Mouse (Mus musculus) thymus, adult 2 months (tissue): Measurements from ENCODE around the gene Tac2. TPM values are rescaled to one million over a fixed set of nuclear protein-coding genes. Genes with fewer than 3 reads are reported as not detected.

Experiments
- DNase-seq: peaks from one replicate; pipeline ENCODE4 v3.0.0; 2021
- H3K27ac ChIP-seq: fragments of 200-500 bp; 2 replicates; pipeline ENCODE4 v1.5.1; 2012; ENCODE audit warnings: low read length, control low read depth; ENCODE audit not compliant: control insufficient read depth, insufficient read depth
- H3K27me3 ChIP-seq: fragments of 200-500 bp; 2 replicates; pipeline ENCODE4 v1.6.1; 2012; ENCODE audit warnings: mild to moderate bottlenecking, low read length, moderate library complexity, mixed read lengths; ENCODE audit not compliant: control insufficient read depth, insufficient read depth
- H3K36me3 ChIP-seq: fragments of 200-500 bp; 2 replicates; pipeline ENCODE4 v1.6.1; 2012; ENCODE audit warnings: mild to moderate bottlenecking, low read length, moderate library complexity; ENCODE audit not compliant: control insufficient read depth, insufficient read depth
- H3K4me1 ChIP-seq: fragments of 200-500 bp; replicated peaks from 2 replicates; pipeline ENCODE4 v1.6.1; 2012; ENCODE audit warnings: low read length; ENCODE audit not compliant: control insufficient read depth, insufficient read depth
- H3K4me3 ChIP-seq: fragments of 200-500 bp; 2 replicates; pipeline ENCODE4 v1.5.1; 2012; ENCODE audit warnings: mild to moderate bottlenecking, low read length, control low read depth, moderate library complexity; ENCODE audit not compliant: control insufficient read depth, insufficient read depth
- CTCF ChIP-seq: fragments of 200-500 bp; IDR thresholded peaks from 2 replicates; pipeline ENCODE4 v1.5.1; 2012; ENCODE audit warnings: mild to moderate bottlenecking, control low read depth, low read length, moderate library complexity, borderline replicate concordance; ENCODE audit not compliant: control insufficient read depth, poor library complexity, insufficient read depth; ENCODE audit errors: extremely low read depth
- POLR2A ChIP-seq: fragments of 200-500 bp; IDR thresholded peaks from 2 replicates; pipeline ENCODE4 v1.6.1; 2012; ENCODE audit warnings: mild to moderate bottlenecking, low read length, control low read depth, moderate library complexity; ENCODE audit not compliant: control insufficient read depth, poor library complexity, insufficient read depth; ENCODE audit errors: extremely low read depth
- WGBS: fragments of 180-500 bp; shearing (Covaris S2); methylation state at CpG from one replicate; pipeline ENCODE4 v1.1.7; 2018; 5-methylcytosine and 5-hydroxymethylcytosine counted together
- polyA plus RNA-seq: library from polyadenylated mRNA; depleted of rRNA; stranded (reverse); fragments of >200 nt; gene quantifications from 2 replicates; pipeline ENCODE4 v1.2.3, GENCODE M21; 2012

The Tac2 gene
- polyA plus RNA-seq, 1 experiment = 4.5 TPM

GRCm38 (mm10) chr10:127679208-127679607 lies 45.1 kb upstream of the Tac2 start:
- 100% methylated on average over 1 of the region's 1 CpGs for WGBS
- no peak overlapping the region for H3K27ac ChIP-seq

GRCm38 (mm10) chr10:127679881-127680280 lies 44.4 kb upstream of the Tac2 start:
- no peak overlapping the region for H3K4me3 ChIP-seq
- WGBS = 98% methylated on average over 3 of the region's 3 CpGs

More at GRCm38 (mm10) chr10:127679208-127679607, 45.1 kb upstream of the Tac2 start:
- no peak for DNase-seq
- no peaks in the 10 kb centered on the region for H3K27me3 ChIP-seq
- no peak overlapping the region for H3K4me3 ChIP-seq
- TF ChIP-seq POLR2A (no peak), CTCF (no peak)
- peaks cover 9% of the 10 kb centered on the region; the same call in 1 of the 2 replicates for H3K4me1 ChIP-seq
- no peaks in the 10 kb centered on the region for H3K36me3 ChIP-seq

GRCm38 (mm10) chr10:127682886-127683285 lies 41.4 kb upstream of the Tac2 start:
- H3K27me3 ChIP-seq = no peaks in the 10 kb centered on the region
- H3K4me3 ChIP-seq = no peak overlapping the region
- TF ChIP-seq POLR2A (no peak), CTCF (no peak)
- DNase-seq = no peak
- 92% methylated on average over 6 of the region's 6 CpGs for WGBS
- no peaks in the 10 kb centered on the region for H3K36me3 ChIP-seq
- H3K4me1 ChIP-seq = no peaks in the 10 kb centered on the region
- no peak overlapping the region for H3K27ac ChIP-seq

More at GRCm38 (mm10) chr10:127679881-127680280, 44.4 kb upstream of the Tac2 start:
- H3K36me3 ChIP-seq = no peaks in the 10 kb centered on the region
- TF ChIP-seq POLR2A (no peak), CTCF (no peak)
- no peaks in the 10 kb centered on the region for H3K27me3 ChIP-seq
- no peak for DNase-seq
- H3K4me1 ChIP-seq = peaks cover 8% of the 10 kb centered on the region; the same call in 1 of the 2 replicates
- no peak overlapping the region for H3K27ac ChIP-seq

- 42% methylated on average over 1 of the region's 1 CpGs for WGBS
- H3K4me3 ChIP-seq = no peak overlapping the region
- H3K36me3 ChIP-seq = peaks cover 27% of the 10 kb centered on the region
- no peak for DNase-seq
- H3K4me1 ChIP-seq = no peaks in the 10 kb centered on the region
- H3K27ac ChIP-seq = no peak overlapping the region
- TF ChIP-seq CTCF (no peak), POLR2A (no peak)
- H3K27me3 ChIP-seq = no peaks in the 10 kb centered on the region
These were observed 33.2 kb upstream of the Tac2 start for GRCm38 (mm10) chr10:127691053-127691452.

GRCm38 (mm10) chr10:127694636-127695035 lies 29.6 kb upstream of the Tac2 start:
- no peak overlapping the region for H3K4me3 ChIP-seq
- H3K4me1 ChIP-seq = no peaks in the 10 kb centered on the region
- H3K27ac ChIP-seq = no peak overlapping the region
- H3K27me3 ChIP-seq = no peaks in the 10 kb centered on the region
- TF ChIP-seq CTCF (no peak), POLR2A (no peak)
- DNase-seq = peak; percentile 14
- H3K36me3 ChIP-seq = peaks cover 26% of the 10 kb centered on the region
- WGBS = 75% methylated on average over 2 of the region's 2 CpGs

GRCm38 (mm10) chr10:127695775-127696174 lies 28.5 kb upstream of the Tac2 start:
- WGBS = 97% methylated on average over 7 of the region's 7 CpGs
- TF ChIP-seq CTCF (no peak), POLR2A (no peak)
- DNase-seq = no peak
- Histone ChIP-seq H3K36me3 (peaks cover 22% of the 10 kb centered on the region), H3K27ac (no peak overlapping the region), H3K27me3 (no peaks in the 10 kb centered on the region), H3K4me1 (no peaks in the 10 kb centered on the region), H3K4me3 (no peak overlapping the region)

GRCm38 (mm10) chr10:127698966-127699365 lies 25.3 kb upstream of the Tac2 start:
- no peak for DNase-seq
- Histone ChIP-seq H3K27me3 (no peaks in the 10 kb centered on the region), H3K4me3 (no peak overlapping the region), H3K36me3 (0 out of 2 replicates have a peak, but pooled peaks cover 8% of the 10 kb centered on the region), H3K4me1 (no peaks in the 10 kb centered on the region), H3K27ac (no peak overlapping the region)
- 98% methylated on average over 7 of the region's 7 CpGs for WGBS
- TF ChIP-seq CTCF = no peak
- no peak for TF ChIP-seq POLR2A
